Mouse (Mus musculus): Measurements from ENCODE around the gene Gpr45. TPM values are rescaled to one million over a fixed set of nuclear protein-coding genes. Genes with fewer than 3 reads are reported as not detected.
"Not testable (repeated sequence)": the region's sequence is repeated elsewhere in the genome, so short reads cannot be mapped to it uniquely, and the experiment has no call there.

The Gpr45 gene
- polyA plus RNA-seq, 1 experiment = 13.4 TPM

- H3K27ac ChIP-seq (ENCODE audit: insufficient read depth, low read length) = peak overlapping the region; percentile 36; the same call in 1 of the 2 replicates
- TF ChIP-seq POLR2A (IDR thresholded peaks at IDR 0.05; ENCODE audit: extremely low read depth, insufficient read depth, low read length) = no peak
- no peak for TF ChIP-seq CTCF (IDR thresholded peaks at IDR 0.05; ENCODE audit: extremely low read depth, insufficient read depth, low read length)
- H3K4me3 ChIP-seq (ENCODE audit: insufficient read depth, low read length) = peak overlapping the region; percentile 47
- peaks cover 3% of the 10 kb centered on the region; the same call in 1 of the 2 replicates for H3K4me1 ChIP-seq (ENCODE audit: control insufficient read depth, insufficient read depth, low read length)
These were observed 780 bp downstream of the Gpr45 start for GRCm38 (mm10) chr1:42953482-42953822.

DNA sequence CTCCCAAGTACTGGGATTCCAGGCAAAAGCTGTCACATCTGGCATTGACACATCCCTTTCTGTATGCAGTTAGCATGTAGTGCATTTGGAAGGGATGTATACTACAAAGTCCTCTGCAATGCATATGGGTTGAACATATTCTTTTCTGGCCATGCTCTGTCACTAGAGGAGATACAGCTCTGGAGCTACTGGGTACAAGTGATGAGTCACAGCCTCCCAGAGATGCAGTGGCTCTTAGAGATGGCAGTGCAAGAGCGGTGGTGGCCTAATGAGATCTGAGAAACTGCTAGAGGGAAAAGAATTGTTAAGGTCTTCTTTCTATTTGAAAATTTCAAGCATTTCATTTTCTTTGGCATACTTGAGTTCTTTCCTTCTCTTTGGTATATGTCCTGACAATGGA is 4.2 kb downstream of the Gpr45 start:
- Histone ChIP-seq H3K27ac (ENCODE audit: insufficient read depth, low read length) (no peak overlapping the region), H3K4me1 (ENCODE audit: control insufficient read depth, insufficient read depth, low read length) (peaks cover 5% of the 10 kb centered on the region; the same call in 1 of the 2 replicates), H3K4me3 (ENCODE audit: insufficient read depth, low read length) (no peak overlapping the region)
- no peak for TF ChIP-seq POLR2A (IDR thresholded peaks at IDR 0.05; ENCODE audit: extremely low read depth, insufficient read depth, low read length)

DNA sequence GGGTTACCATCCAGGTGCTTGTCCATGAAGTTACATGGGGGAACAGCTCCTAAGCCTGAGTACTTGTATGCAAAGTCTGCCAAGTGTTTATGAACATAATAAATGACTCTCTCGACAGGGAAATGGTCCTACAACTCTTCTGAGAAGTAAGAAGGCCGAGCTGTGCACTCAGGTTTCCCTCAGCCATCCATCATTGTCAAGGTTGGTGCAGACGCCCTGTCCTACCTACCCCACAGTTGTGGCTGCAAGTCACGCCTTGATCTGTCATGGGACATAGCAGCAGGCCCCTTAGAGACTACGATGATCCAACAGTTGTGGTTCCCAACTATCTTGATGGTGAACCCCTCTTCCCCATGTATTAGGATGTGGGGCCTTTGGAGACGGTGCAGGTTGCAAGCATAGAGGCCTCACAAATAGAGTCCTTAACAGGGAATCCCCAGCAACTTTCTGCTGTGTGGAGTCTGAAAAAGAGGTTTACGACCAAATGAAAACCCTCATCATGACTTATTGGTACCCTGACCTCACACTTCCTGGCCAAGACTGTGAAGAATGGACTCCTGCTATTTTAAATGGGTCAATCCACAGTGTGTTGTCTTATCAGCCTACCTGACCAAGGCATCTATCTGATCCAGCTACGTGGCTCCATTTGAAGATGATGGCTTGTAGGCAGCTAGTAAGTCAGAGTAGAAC is 30.6 kb downstream of the Gpr45 start:
- no peak overlapping the region for H3K4me3 ChIP-seq (ENCODE audit: insufficient read depth, low read length)
- no peak for TF ChIP-seq CTCF (IDR thresholded peaks at IDR 0.05; ENCODE audit: extremely low read depth, insufficient read depth, low read length)
- TF ChIP-seq POLR2A (IDR thresholded peaks at IDR 0.05; ENCODE audit: extremely low read depth, insufficient read depth, low read length) = no peak
- no peaks in the 10 kb centered on the region; the same call in 1 of the 2 replicates for H3K4me1 ChIP-seq (ENCODE audit: control insufficient read depth, insufficient read depth, low read length)
- H3K27ac ChIP-seq (ENCODE audit: insufficient read depth, low read length) = no peak overlapping the region

DNA sequence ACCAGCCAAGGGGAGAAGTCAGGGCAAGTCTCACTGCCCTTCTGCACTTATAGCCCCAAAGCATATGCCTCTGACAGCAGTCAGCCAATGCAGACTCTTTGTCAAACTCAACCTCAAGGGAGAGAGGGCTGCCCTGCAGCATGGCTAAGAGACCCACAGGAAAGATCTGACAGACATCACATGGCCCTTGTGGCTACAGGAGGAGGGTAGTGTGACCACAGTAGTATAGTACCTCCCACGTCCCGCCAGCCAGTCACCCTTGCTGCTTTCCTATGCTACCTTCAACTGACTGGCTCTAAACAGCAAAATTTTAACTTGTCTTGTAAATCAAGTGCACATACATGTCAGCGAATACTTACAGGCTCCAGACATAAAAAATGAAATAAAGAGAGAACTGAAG is 31.4 kb downstream of the Gpr45 start:
- H3K4me1 ChIP-seq (ENCODE audit: control insufficient read depth, insufficient read depth, low read length) = no peaks in the 10 kb centered on the region; the same call in 1 of the 2 replicates
- H3K27ac ChIP-seq (ENCODE audit: insufficient read depth, low read length) = no peak overlapping the region
- no peak for TF ChIP-seq POLR2A (IDR thresholded peaks at IDR 0.05; ENCODE audit: extremely low read depth, insufficient read depth, low read length)
- no peak for TF ChIP-seq CTCF (IDR thresholded peaks at IDR 0.05; ENCODE audit: extremely low read depth, insufficient read depth, low read length)
- no peak overlapping the region for H3K4me3 ChIP-seq (ENCODE audit: insufficient read depth, low read length)

DNA sequence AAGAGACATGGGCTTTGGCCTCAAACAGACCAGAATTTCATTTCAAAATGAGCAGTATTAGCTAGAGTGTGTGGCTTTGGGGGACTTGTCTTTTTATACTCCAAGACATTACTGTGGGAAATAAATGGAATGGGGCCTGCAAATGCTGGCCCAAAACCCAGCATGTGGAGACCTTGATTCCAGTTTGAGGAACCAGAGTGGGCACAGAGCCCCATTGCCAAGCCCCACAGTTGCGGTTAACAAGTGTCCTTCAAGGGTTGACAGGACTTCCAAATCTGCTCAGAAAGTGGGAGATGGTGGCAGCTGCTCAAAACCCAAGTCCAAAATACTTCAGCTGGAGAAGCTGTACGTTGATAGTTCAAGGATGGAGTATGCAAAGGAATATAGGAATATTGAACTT is 36.3 kb downstream of the Gpr45 start:
- TF ChIP-seq POLR2A (IDR thresholded peaks at IDR 0.05; ENCODE audit: extremely low read depth, insufficient read depth, low read length) (no peak), CTCF (IDR thresholded peaks at IDR 0.05; ENCODE audit: extremely low read depth, insufficient read depth, low read length) (no peak)

DNA sequence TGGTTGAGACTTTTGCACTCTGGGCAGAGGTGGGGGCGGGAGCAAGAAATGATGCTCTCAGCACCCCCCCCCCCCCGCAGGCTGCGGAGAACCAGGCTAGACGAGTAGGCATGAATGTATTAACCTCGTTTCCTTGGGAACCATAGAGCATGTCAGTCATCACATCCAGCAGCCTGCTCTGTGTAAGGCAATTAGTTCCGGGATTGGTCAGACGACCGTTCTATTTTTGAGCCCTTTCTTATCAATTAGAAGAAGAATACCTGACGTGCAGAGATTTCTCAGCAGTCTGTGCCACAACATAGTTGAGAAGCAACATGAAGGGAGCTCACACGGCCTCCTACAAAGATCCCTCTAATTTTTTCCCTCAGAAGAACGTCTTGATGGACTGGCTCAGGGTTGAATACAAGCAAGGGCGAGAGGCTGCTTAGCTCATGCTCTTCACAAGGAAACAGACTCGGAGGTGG is 53.4 kb downstream of the Gpr45 start:
- Histone ChIP-seq H3K27ac (ENCODE audit: insufficient read depth, low read length) (no peak overlapping the region), H3K4me1 (ENCODE audit: control insufficient read depth, insufficient read depth, low read length) (no peaks in the 10 kb centered on the region), H3K4me3 (ENCODE audit: insufficient read depth, low read length) (no peak overlapping the region)
- TF ChIP-seq CTCF (IDR thresholded peaks at IDR 0.05; ENCODE audit: extremely low read depth, insufficient read depth, low read length) (no peak), POLR2A (IDR thresholded peaks at IDR 0.05; ENCODE audit: extremely low read depth, insufficient read depth, low read length) (no peak)

More for the DNA sequence above, 36.3 kb downstream of the Gpr45 start:
- Histone ChIP-seq H3K27ac (ENCODE audit: insufficient read depth, low read length) (no peak overlapping the region), H3K4me1 (ENCODE audit: control insufficient read depth, insufficient read depth, low read length) (no peaks in the 10 kb centered on the region), H3K4me3 (ENCODE audit: insufficient read depth, low read length) (no peak overlapping the region)

GRCm38 (mm10) chr1:43006524-43006923 is 53.9 kb downstream of the Gpr45 start:
- Histone ChIP-seq H3K4me3 (ENCODE audit: insufficient read depth, low read length) (no peak overlapping the region), H3K4me1 (ENCODE audit: control insufficient read depth, insufficient read depth, low read length) (no peaks in the 10 kb centered on the region), H3K27ac (ENCODE audit: insufficient read depth, low read length) (no peak overlapping the region)
- TF ChIP-seq CTCF (IDR thresholded peaks at IDR 0.05; ENCODE audit: extremely low read depth, insufficient read depth, low read length) (no peak), POLR2A (IDR thresholded peaks at IDR 0.05; ENCODE audit: extremely low read depth, insufficient read depth, low read length) (no peak)

DNA sequence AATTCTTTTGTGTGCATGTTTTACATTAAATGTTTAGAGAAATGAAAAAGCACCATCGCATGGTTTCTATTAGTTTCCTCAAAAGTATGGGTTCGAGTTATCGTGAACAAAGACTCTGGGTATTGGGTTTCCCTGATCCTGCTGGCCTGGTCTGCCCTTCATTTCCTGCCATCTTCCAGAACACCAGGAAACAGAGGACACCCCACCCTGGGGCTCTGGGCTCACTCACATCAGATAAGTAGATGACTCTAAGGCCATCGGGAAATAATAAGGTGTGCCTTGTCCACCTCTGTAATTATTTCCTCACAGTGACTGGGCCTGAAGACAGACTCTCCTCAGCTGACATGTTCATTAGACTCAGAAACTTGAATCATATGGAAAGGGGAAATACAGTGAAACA is 57.8 kb downstream of the Gpr45 start:
- Histone ChIP-seq H3K4me3 (ENCODE audit: insufficient read depth, low read length) (no peak overlapping the region), H3K27ac (ENCODE audit: insufficient read depth, low read length) (no peak overlapping the region), H3K4me1 (ENCODE audit: control insufficient read depth, insufficient read depth, low read length) (no peaks in the 10 kb centered on the region)
- no peak for TF ChIP-seq POLR2A (IDR thresholded peaks at IDR 0.05; ENCODE audit: extremely low read depth, insufficient read depth, low read length)
- TF ChIP-seq CTCF (IDR thresholded peaks at IDR 0.05; ENCODE audit: extremely low read depth, insufficient read depth, low read length) = no peak

GRCm38 (mm10) chr1:43015153-43015685 is 62.5 kb downstream of the Gpr45 start:
- not testable (repeated sequence) for H3K4me1 ChIP-seq (ENCODE audit: control insufficient read depth, insufficient read depth, low read length); H3K27ac ChIP-seq (ENCODE audit: insufficient read depth, low read length); H3K4me3 ChIP-seq (ENCODE audit: insufficient read depth, low read length)

DNA sequence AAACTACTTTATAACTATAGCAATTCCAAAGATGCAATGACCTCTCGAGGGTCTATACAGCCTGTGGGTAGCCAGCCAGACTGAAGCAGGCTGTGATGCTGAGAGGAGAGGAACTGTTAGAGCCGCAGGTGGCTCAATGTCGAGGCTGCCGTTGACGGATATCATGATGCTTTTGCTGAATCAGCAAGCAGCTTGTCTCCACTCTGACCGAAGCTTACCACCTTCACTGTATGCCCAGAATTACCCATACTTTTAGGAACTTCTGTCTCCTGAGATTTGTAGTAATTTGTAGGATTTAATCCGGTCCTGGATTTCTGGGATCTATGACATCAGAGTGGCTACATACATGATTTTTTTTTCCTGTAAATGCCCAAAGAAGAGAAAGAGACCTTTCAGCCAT is 83.3 kb downstream of the Gpr45 start:
- H3K27ac ChIP-seq (ENCODE audit: insufficient read depth, low read length) = no peak overlapping the region
- TF ChIP-seq POLR2A (IDR thresholded peaks at IDR 0.05; ENCODE audit: extremely low read depth, insufficient read depth, low read length) = no peak
- TF ChIP-seq CTCF (IDR thresholded peaks at IDR 0.05; ENCODE audit: extremely low read depth, insufficient read depth, low read length) = no peak
- no peaks in the 10 kb centered on the region for H3K4me1 ChIP-seq (ENCODE audit: control insufficient read depth, insufficient read depth, low read length)
- no peak overlapping the region for H3K4me3 ChIP-seq (ENCODE audit: insufficient read depth, low read length)
